Mouse (Mus musculus) embryo, embryonic 10.5 days (tissue): ENCODE results near the gene Hils1.
A peak's percentile ranks its signal among the peaks of the same experiment; 100 is the strongest.

Experiments
- DNase-seq: peaks from one replicate; pipeline ENCODE4 v3.0.0-alpha.2; 2015; ENCODE audit warnings: low spot score

Gene Hils1

DNA sequence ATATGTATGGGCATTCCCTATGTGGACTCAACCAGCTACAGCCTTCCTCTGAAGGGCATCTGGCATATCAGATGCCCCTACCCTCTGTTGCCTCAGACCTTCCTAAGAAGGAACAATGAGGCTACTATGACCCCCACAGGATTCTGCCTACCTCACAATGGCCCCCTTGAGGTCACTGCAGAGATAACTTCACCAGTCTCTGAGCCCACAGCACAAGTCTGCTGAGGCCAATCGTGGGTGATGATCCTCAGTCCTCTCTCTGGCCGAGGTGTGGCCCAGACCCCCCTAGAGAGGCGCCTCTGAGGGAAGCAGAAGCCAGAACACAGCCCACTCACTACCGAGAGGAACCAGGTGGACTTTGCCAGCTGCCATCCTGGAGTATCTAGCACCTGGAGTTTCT is at the start of gene Hils1:
Hils1 (plus strand) TSS at position 175 of the 400 bp plus-strand sequence.
- DNase-seq, result no peak

- no peak for DNase-seq
Observed at GRCm38 (mm10) chr11:94917717-94918116, 49.7 kb upstream of the Hils1 start.

DNA sequence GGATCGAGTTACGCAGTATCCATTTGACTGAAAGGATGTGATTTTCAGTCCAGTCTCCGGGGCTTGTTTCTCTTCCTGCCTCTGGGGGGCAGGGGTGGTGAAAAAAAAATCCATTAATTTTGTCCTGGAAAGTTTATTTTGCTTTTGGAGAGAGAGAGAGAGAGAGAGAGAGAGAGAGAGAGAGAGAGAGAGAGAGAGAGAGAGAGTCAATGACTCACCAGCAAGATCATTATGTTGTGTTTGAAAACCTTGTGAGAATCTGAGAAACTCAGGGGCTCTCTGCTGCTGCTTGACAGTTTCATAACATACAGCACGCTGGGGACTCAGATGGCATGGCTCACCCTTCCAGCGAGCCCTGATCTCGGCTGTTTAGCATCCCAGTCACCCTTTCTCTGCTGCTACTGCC is 46.4 kb upstream of the Hils1 start:
- peak; percentile 51 for DNase-seq

DNA sequence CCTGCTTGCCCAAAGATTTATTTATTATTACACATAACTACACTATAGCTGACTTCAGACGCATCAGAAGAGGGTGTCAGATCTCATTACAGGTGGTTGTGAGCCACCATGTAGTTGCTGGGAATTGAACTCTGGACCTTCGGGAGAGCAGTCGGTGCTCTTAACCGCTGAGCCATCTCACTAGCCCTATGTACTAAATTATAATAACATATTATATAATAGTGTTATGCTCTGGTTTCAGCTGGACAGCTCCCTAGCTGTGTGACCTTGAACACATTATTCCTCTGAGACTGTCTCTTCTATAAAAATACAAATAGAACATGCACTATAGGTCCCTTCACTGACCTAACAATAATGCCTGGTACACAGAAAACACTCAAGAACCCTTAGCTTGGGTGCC is 42.4 kb upstream of the Hils1 start:
- no peak for DNase-seq

- DNase-seq, result no peak
Observed at GRCm38 (mm10) chr11:94926431-94926830, 41.0 kb upstream of the Hils1 start.

- no peak for DNase-seq
Observed at GRCm38 (mm10) chr11:94927771-94928291, 39.6 kb upstream of the Hils1 start.

GRCm38 (mm10) chr11:94928820-94929219 is 38.6 kb upstream of the Hils1 start:
- DNase-seq, result peak; percentile 93

GRCm38 (mm10) chr11:94929599-94929998 is 37.8 kb upstream of the Hils1 start:
- DNase-seq, result peak; percentile 55

DNA sequence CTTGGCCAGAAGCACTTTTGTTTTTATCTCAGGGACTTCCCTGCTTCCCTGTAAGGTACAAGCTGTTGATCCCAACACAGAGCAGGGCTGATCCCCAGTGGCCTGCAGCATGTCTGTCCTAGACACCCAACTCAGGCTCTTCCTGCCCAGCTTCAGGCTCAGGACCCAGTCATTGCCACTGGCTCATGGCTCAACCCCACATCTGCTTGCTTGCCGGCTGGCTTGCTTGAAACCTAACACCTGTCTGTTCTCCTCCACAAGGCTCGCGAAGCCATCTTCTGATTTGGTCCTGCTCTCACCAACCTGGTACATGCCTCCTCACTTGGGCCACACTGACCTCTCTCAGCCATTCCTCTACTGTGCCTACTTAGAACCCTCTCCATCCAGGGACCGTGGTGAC is 37.2 kb upstream of the Hils1 start:
- no peak for DNase-seq

- no peak for DNase-seq
Observed at GRCm38 (mm10) chr11:94933584-94933983, 33.8 kb upstream of the Hils1 start.

GRCm38 (mm10) chr11:94934526-94934925 is 32.9 kb upstream of the Hils1 start:
- DNase-seq, result no peak

DNA sequence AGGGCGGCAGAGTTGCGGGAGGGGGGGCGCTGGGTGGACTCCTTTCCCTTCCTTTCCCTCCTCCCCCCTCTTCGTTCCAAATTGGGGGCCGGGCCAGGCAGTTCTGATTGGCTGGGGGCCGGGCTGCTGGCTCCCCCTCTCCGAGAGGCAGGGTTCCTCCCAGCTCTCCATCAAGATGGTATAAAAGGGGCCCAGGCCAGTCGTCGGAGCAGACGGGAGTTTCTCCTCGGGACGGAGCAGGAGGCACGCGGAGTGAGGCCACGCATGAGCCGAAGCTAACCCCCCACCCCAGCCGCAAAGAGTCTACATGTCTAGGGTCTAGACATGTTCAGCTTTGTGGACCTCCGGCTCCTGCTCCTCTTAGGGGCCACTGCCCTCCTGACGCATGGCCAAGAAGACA is 31.3 kb upstream of the Hils1 start, which contains the start of gene Col1a1:
Col1a1 (plus strand) TSS at position 180 of the 400 bp plus-strand sequence.
- no peak for DNase-seq

- DNase-seq, result peak; percentile 98
Observed at GRCm38 (mm10) chr11:94936851-94937295, 30.5 kb upstream of the Hils1 start.

- DNase-seq, result no peak
Observed at GRCm38 (mm10) chr11:94937335-94937781, 30.0 kb upstream of the Hils1 start.

GRCm38 (mm10) chr11:94937787-94938186 is 29.6 kb upstream of the Hils1 start:
- no peak for DNase-seq

GRCm38 (mm10) chr11:94938296-94938695 is 29.1 kb upstream of the Hils1 start:
- no peak for DNase-seq

DNA sequence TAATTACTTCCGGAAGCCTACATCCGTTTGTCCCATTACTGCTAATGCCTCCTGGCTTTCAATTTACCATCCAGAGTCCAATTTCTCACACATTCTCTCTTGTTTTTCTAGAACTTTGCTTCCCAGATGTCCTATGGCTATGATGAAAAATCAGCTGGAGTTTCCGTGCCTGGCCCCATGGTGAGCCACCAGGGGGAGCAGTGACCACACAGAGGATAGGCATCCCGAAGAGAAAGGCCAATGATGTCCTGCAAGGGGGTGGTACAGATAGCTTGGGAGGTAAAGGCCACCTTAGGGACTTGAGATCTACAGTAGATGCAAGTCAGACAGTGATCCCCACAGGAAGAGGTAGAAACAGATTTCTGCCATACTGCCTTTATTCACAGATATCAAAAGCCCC is 28.1 kb upstream of the Hils1 start:
- DNase-seq, result peak; percentile 86

DNA sequence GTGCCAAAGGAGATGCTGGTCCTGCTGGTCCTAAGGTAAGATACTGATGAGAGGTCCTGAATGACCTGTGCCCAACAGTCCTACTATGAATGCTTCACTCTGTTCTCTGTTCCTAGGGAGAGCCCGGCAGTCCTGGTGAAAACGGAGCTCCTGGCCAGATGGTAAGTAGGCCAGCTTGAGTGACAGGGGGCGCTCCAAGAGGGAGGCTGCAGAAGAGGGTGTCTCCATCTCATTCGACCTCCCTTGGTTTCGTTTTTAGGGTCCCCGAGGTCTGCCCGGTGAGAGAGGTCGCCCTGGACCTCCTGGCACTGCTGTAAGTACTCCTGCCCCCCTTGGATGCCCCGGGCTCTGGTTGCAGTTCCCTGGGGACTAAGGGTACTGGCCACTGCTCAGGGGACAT is 26.3 kb upstream of the Hils1 start:
- no peak for DNase-seq

GRCm38 (mm10) chr11:94941776-94942175 is 25.6 kb upstream of the Hils1 start:
- no peak for DNase-seq

DNA sequence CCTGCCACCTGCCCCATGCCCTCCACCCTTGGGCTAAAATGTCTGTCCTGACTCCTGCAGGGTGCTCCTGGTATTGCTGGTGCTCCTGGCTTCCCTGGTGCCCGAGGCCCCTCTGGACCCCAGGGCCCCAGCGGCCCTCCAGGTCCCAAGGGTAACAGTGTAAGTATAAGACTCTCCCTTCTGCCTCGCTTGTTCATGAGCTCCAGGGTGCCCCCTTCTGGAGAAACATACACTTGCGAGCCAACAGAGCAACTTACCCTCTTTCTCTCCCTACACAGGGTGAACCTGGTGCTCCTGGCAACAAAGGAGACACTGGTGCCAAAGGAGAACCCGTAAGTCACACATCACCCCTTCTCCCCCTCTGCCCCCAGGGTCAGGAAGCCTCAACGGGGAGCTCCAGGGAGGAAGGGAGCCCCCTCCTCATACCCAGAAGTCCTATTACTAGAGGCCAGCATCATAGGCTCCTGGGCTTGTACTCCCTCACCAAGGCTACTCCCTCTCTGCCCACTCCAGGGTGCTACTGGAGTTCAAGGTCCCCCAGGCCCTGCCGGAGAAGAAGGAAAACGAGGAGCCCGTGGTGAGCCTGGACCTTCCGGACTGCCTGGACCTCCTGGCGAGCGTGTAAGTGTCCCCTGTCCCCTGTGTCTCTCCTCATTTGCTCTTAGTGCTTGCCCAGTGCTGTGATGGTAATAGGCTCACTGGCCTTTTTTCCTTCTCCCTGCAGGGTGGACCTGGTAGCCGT is 24.9 kb upstream of the Hils1 start:
- peak; percentile 62 for DNase-seq

GRCm38 (mm10) chr11:94943054-94943453 is 24.3 kb upstream of the Hils1 start:
- no peak for DNase-seq

DNA sequence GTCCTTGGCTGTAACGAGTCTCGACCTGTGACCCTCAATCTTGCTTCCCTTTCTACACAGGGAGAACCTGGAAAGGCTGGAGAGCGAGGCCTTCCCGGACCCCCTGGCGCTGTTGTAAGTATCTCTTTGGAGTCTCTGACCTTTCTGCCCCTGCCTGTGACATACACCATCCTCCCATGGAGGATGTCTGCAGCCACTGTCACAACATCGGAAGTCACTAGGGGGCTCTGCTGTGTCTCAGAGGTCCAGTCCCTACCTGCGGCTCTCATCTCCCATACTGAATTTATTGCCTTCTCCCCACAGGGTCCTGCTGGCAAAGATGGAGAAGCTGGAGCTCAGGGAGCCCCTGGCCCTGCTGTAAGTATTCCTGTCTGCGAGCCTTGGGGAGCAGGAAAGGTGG is 23.1 kb upstream of the Hils1 start:
- no peak for DNase-seq

DNA sequence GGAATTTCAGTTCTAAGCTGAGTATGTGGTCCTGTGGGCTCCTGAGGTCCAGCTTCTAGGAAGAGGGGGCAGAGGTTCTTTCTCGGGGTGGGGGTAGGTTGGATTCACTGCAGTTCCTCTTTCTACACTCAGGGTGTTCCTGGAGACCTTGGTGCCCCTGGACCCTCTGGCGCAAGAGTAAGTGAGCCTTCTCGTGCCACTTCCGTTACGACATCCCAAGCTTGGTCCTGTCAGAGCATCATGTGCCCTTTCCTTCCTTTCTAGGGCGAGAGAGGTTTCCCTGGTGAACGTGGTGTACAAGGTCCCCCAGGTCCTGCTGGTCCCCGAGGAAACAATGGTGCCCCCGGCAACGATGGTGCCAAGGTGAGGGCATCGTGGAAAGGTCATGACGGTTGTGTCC is 22.2 kb upstream of the Hils1 start:
- no peak for DNase-seq

GRCm38 (mm10) chr11:94952169-94952568 is 15.2 kb upstream of the Hils1 start:
- peak; percentile 46 for DNase-seq
